Mouse (Mus musculus) cerebellum, adult 18-20 months (tissue): ENCODE results near the gene Lad1.

Experiments used
- DNase-seq, 2 experiments: peaks; one replicate each; pipeline ENCODE4 v3.0.0; 2021

Gene Lad1

GRCm38 (mm10) chr1:135818481-135819086, at the start of gene Lad1:
Gene Lad1, plus strand, starts transcription at chr1:135818598.
- peak in 1 of 2 experiments; percentile 19 for DNase-seq

GRCm38 (mm10) chr1:135770237-135770636, 48.2 kb upstream of the Lad1 start:
- DNase-seq = no peak

- DNase-seq = no peak
Observed at GRCm38 (mm10) chr1:135770896-135771572, 47.4 kb upstream of the Lad1 start.

GRCm38 (mm10) chr1:135771573-135771970, 46.8 kb upstream of the Lad1 start:
- no peak for DNase-seq

- no peak for DNase-seq
Observed at GRCm38 (mm10) chr1:135776596-135776995, 41.8 kb upstream of the Lad1 start.

- no peak for DNase-seq
Observed at GRCm38 (mm10) chr1:135777046-135777445, 41.4 kb upstream of the Lad1 start.

- no peak for DNase-seq
Observed at GRCm38 (mm10) chr1:135778780-135779535, 39.4 kb upstream of the Lad1 start, which contains the start of gene Tnni1. Gene Tnni1, plus strand, starts transcription at chr1:135779434.

- DNase-seq = no peak
Observed at GRCm38 (mm10) chr1:135780649-135781048, 37.7 kb upstream of the Lad1 start.

- peak; percentile 43 to 57 for DNase-seq
Observed at GRCm38 (mm10) chr1:135781220-135781619, 37.2 kb upstream of the Lad1 start.

GRCm38 (mm10) chr1:135782816-135783215, 35.6 kb upstream of the Lad1 start:
- no peak for DNase-seq

GRCm38 (mm10) chr1:135787799-135788198, 30.6 kb upstream of the Lad1 start:
- peak; percentile 32 to 49 for DNase-seq

GRCm38 (mm10) chr1:135788708-135789107, 29.7 kb upstream of the Lad1 start:
- DNase-seq = no peak

- peak; percentile 50 to 62 for DNase-seq
Observed at GRCm38 (mm10) chr1:135789815-135790214, 28.6 kb upstream of the Lad1 start.

- no peak for DNase-seq
Observed at GRCm38 (mm10) chr1:135792143-135792939, 26.1 kb upstream of the Lad1 start.

GRCm38 (mm10) chr1:135793370-135794215, 24.8 kb upstream of the Lad1 start:
- no peak for DNase-seq

- DNase-seq = no peak
Observed at GRCm38 (mm10) chr1:135794216-135795134, 23.9 kb upstream of the Lad1 start.

- no peak for DNase-seq
Observed at GRCm38 (mm10) chr1:135798492-135798891, 19.9 kb upstream of the Lad1 start.

- no peak for DNase-seq
Observed at GRCm38 (mm10) chr1:135799109-135799627, 19.2 kb upstream of the Lad1 start.

GRCm38 (mm10) chr1:135800192-135800950, 18.0 kb upstream of the Lad1 start:
- DNase-seq = no peak

GRCm38 (mm10) chr1:135807546-135807945, 10.9 kb upstream of the Lad1 start:
- no peak for DNase-seq
